Mouse (Mus musculus) limb, embryonic 13.5 days (tissue): Measurements from ENCODE around the gene Ndufs5. TPM values are rescaled to one million over a fixed set of nuclear protein-coding genes. Genes with fewer than 3 reads are reported as not detected.
A peak's percentile ranks its signal among the peaks of the same experiment; 100 is the strongest.

Source experiments
- ATAC-seq: fragments of 200-750 bp; cut with Nextera tagmentation; 2 replicates; pipeline ENCODE4 v1.8.0; 2017; ENCODE audit warnings: low read depth, moderate number of reproducible peaks, moderate TSS enrichment; ENCODE audit not compliant: low FRiP score
- H3K27ac ChIP-seq: fragments of 300-500 bp; sonication (generic); 2 replicates; pipeline ENCODE4 v1.5.1; 2015; ENCODE audit warnings: inconsistent platforms, mild to moderate bottlenecking, moderate library complexity
- H3K27me3 ChIP-seq: fragments of 300-500 bp; sonication (generic); 2 replicates; pipeline ENCODE4 v1.6.1; 2015; ENCODE audit warnings: mild to moderate bottlenecking, inconsistent platforms
- H3K36me3 ChIP-seq: fragments of 300-500 bp; sonication (generic); 2 replicates; pipeline ENCODE4 v1.6.1; 2015; ENCODE audit warnings: inconsistent platforms, mild to moderate bottlenecking, moderate library complexity
- H3K4me1 ChIP-seq: fragments of 300-500 bp; sonication (generic); 2 replicates; pipeline ENCODE4 v1.6.1; 2015; ENCODE audit warnings: inconsistent platforms
- H3K4me2 ChIP-seq: fragments of 300-500 bp; sonication (generic); replicated peaks from 2 replicates; pipeline ENCODE4 v1.6.1; 2015; ENCODE audit warnings: inconsistent platforms, mild to moderate bottlenecking, moderate library complexity
- H3K4me3 ChIP-seq: fragments of 300-500 bp; sonication (generic); 2 replicates; pipeline ENCODE4 v1.5.1; 2015; ENCODE audit warnings: moderate library complexity, mild to moderate bottlenecking, inconsistent platforms
- H3K9ac ChIP-seq: fragments of 300-500 bp; sonication (generic); 2 replicates; pipeline ENCODE4 v1.6.1; 2015; ENCODE audit warnings: mild to moderate bottlenecking, inconsistent platforms
- H3K9me3 ChIP-seq: fragments of 300-500 bp; sonication (generic); 2 replicates; pipeline ENCODE4 v1.6.1; 2016; ENCODE audit warnings: inconsistent platforms
- WGBS: fragments of 180-500 bp; shearing (Covaris S2); methylation state at CpG from one replicate; pipeline ENCODE4 v1.1.7; 2015; 5-methylcytosine and 5-hydroxymethylcytosine counted together
- polyA plus RNA-seq: library from polyadenylated mRNA; unstranded; fragments of >200 nt; fragmentation: Nextera tagmentation; extraction: Ambion mirVana; gene quantifications from 2 replicates; pipeline ENCODE4 v1.2.1, GENCODE M21; 2015

The Ndufs5 gene
- 321 TPM in 2 replicates for polyA plus RNA-seq

DNA sequence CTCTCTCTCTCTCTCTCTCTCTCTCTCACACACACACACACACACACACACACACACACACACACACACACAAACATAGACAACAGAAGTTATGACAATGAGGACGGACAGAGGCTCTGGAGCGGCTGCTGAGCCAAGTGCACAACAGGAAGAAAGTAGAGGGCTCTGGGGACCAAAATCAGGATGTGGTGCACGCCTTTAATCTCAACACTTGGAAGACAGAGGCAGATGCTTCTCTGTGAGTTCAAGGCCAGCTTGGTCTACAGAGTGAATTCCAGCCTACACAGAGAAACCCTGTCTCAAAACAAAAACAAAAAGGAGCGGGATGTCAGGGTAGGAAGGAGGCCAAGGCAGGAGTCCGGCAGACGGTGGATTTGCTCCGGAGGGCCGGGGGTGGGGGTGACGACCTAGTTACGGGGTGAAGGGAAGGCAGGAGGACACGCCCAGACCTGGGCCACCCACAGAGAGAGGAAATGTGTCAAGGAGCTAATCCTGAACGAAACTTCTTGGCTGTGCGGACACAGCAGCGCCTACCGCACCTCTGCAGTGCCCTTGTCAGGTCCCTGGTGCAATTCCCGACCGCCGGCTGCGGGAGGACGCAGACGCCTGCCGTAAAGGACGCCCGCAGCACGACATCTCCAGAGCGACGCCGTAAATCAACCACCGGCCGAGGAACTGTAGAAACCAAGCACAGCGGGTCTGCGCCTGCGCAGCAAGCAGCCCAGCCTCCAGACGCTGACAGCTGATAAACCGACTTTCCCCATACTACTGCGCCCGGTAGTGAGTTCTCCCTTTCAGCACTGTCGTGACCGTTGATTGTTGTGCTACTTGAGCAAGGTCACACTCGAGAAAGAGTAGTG lies at the start of gene Ndufs5:
Ndufs5 (minus strand) TSS at position 629 of the 860 bp plus-strand sequence.
- Histone ChIP-seq H3K4me3 (peak within 1 kb of the TSS; percentile 82), H3K9me3 (no peaks in the 10 kb centered on the region), H3K27me3 (no peaks in the 10 kb centered on the region), H3K9ac (peak within 1 kb of the TSS; percentile 92), H3K27ac (0 out of 2 replicates have a peak within 1 kb of the TSS, but pooled peaks have one; percentile 39), H3K36me3 (peaks cover 24% of the 10 kb centered on the region), H3K4me2 (peak within 1 kb of the TSS; percentile 80), H3K4me1 (peaks cover 12% of the 10 kb centered on the region)
- ATAC-seq, result peak; percentile 95
- under 1% methylated on average over 40 of the region's 40 CpGs for WGBS

- Histone ChIP-seq H3K9ac (no peak overlapping the region), H3K4me3 (no peak overlapping the region), H3K4me2 (no peak overlapping the region), H3K27ac (no peak overlapping the region), H3K4me1 (no peaks in the 10 kb centered on the region), H3K27me3 (no peaks in the 10 kb centered on the region), H3K9me3 (no peaks in the 10 kb centered on the region), H3K36me3 (no peaks in the 10 kb centered on the region)
- WGBS, result 76% methylated on average over 6 of the region's 6 CpGs
- no peak for ATAC-seq
Observed at GRCm38 (mm10) chr4:123765071-123765470, 47.1 kb upstream of the Ndufs5 start.

GRCm38 (mm10) chr4:123758306-123758705 lies 40.3 kb upstream of the Ndufs5 start:
- 55% methylated on average over 4 of the region's 4 CpGs for whole genome bisulfite sequencing
- H3K4me1 ChIP-seq, result no peaks in the 10 kb centered on the region
- ATAC-seq, result no peak

GRCm38 (mm10) chr4:123750707-123751312 lies 32.8 kb upstream of the Ndufs5 start:
- H3K4me2 ChIP-seq, result peak overlapping the region; percentile 83
- no peaks in the 10 kb centered on the region for H3K27me3 ChIP-seq
- peaks cover 15% of the 10 kb centered on the region for H3K4me1 ChIP-seq
- ATAC-seq, result no peak
- H3K4me3 ChIP-seq, result peak overlapping the region; percentile 95
- no peaks in the 10 kb centered on the region for H3K9me3 ChIP-seq
- no peaks in the 10 kb centered on the region for H3K36me3 ChIP-seq
- peak overlapping the region; percentile 51 for H3K9ac ChIP-seq
- no peak overlapping the region for H3K27ac ChIP-seq
- WGBS, result 1% methylated on average over 8 of the region's 8 CpGs

More at GRCm38 (mm10) chr4:123758306-123758705, 40.3 kb upstream of the Ndufs5 start:
- Histone ChIP-seq H3K36me3 (no peaks in the 10 kb centered on the region), H3K4me2 (no peak overlapping the region), H3K9ac (no peak overlapping the region), H3K4me3 (no peak overlapping the region), H3K27me3 (no peaks in the 10 kb centered on the region), H3K9me3 (no peaks in the 10 kb centered on the region), H3K27ac (no peak overlapping the region)

- no peaks in the 10 kb centered on the region for H3K27me3 ChIP-seq
- peak within 1 kb of the TSS; percentile 85 for H3K9ac ChIP-seq
- H3K4me1 ChIP-seq, result peaks cover 15% of the 10 kb centered on the region
- peak within 1 kb of the TSS; percentile 83 for H3K4me2 ChIP-seq
- H3K9me3 ChIP-seq, result no peaks in the 10 kb centered on the region
- under 1% methylated on average over 46 of the region's 46 CpGs for WGBS
- peak; percentile 98 for ATAC-seq
- H3K4me3 ChIP-seq, result peak within 1 kb of the TSS; percentile 95
- peak within 1 kb of the TSS; percentile 76 for H3K27ac ChIP-seq
- H3K36me3 ChIP-seq, result no peaks in the 10 kb centered on the region
Observed at GRCm38 (mm10) chr4:123750152-123750651, 32.2 kb upstream of the Ndufs5 start, which contains the start of gene Akirin1. Gene Akirin1 (minus strand): TSS chr4:123750345.

DNA sequence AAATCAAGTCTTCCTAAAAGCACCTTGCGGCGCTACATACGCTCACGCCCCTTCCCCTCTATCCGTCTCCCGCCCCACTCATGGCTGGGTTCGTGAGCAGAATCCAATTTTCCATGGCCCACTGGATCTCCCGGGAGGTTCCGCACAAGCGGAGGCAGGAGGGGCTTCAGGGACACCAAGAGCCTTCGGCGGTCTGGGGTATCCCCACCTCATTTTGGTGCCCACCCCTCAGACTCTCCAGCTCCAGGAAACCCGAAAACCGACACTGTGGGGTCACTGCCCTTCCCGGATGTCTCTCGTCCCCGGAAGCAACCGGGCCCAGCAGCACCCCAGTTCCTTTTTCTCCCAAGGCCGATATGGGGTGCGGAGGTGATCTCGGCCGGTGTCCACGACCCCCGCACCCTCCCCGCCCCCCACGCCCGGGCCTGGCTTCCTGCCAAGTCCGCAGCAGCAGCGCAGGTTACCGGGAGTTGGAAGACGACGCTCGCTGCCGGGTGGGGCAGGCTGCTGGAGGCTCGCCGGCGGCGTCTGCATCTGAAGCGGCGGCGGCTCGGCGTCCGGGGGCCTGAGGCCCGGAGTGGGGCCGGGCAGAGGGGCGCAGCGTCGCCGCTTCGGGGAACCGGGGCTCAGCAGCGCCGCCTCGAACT lies 31.6 kb upstream of the Ndufs5 start:
- peak; percentile 85 for ATAC-seq
- no peaks in the 10 kb centered on the region for H3K36me3 ChIP-seq
- H3K4me1 ChIP-seq, result peaks cover 15% of the 10 kb centered on the region
- 0% methylated on average over 46 of the region's 55 CpGs for WGBS
- peak overlapping the region; percentile 76 for H3K27ac ChIP-seq
- peak overlapping the region; percentile 85 for H3K9ac ChIP-seq
- H3K27me3 ChIP-seq, result no peaks in the 10 kb centered on the region
- H3K9me3 ChIP-seq, result no peaks in the 10 kb centered on the region
- H3K4me2 ChIP-seq, result peak overlapping the region; percentile 83
- H3K4me3 ChIP-seq, result peak overlapping the region; percentile 95

DNA sequence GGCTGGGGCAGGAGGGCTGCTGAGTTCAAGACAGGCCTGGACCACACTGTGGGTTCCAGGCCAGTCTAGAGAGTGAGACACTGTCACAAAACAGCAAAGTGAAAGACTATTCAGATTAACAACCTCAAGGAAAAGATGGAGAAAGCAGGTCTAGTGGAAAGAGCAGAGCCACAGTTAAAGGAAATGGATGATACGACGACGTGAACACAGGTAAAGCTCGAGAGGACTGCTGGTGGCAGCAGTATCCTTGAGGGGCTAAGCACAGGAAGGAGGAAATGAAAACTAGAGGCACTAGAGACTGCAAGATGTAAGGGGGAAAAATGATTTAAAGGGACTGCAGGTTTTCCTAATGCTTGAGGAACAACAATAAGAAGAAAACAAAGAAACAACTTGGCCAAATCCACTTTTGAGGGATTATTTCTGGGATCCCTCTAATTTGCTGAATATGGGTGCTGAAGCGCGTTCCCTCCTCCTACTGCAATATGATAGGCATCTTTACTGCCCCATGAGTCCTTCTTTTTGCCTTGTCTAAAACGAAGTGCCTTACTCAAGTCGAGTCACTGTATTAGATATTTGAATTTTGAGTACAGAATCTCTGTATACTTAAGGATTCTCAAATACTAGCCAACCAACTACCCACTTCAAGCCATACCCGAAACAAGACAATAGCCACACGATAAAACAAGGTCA lies 30.9 kb upstream of the Ndufs5 start:
- Histone ChIP-seq H3K27ac (peak overlapping the region; percentile 76; the same call in 1 of the 2 replicates), H3K27me3 (no peaks in the 10 kb centered on the region)

DNA sequence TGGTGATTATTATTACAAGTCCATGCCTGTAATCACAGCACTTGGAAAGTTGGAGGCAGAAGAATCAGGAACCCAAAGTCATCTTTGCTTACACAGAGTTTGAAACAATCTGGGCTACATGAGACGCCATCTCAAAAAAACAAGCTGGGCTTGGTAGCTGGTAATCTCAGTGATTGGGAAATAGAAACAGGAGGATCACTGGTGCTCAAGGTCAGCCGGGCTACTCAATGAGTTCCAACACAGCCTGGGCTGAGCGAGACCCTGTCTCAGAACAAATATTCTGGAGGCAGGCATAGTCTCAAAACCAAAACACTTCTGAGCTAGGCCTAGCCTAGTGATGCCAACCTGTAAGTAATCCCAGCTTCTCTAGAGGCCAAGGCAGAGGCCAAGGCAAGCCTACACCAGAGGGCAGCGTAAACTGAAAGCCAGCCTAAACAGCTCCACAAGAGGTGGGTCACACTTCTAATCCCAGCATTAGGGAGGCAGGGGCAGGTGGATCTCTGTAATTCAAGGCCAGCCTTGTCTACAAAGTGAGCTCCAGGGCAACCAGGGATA lies 27.3 kb upstream of the Ndufs5 start:
- peaks cover 15% of the 10 kb centered on the region for H3K4me1 ChIP-seq
- H3K4me2 ChIP-seq, result no peak overlapping the region
- no peaks in the 10 kb centered on the region for H3K27me3 ChIP-seq
- ATAC-seq, result no peak
- no peak overlapping the region for H3K9ac ChIP-seq
- 93% methylated on average over 4 of the region's 4 CpGs for WGBS
- no peaks in the 10 kb centered on the region for H3K9me3 ChIP-seq
- H3K4me3 ChIP-seq, result no peak overlapping the region
- peaks cover 29% of the 10 kb centered on the region for H3K36me3 ChIP-seq
- no peak overlapping the region for H3K27ac ChIP-seq

More for the DNA sequence above, 30.9 kb upstream of the Ndufs5 start:
- peaks cover 15% of the 10 kb centered on the region for H3K4me1 ChIP-seq
- WGBS, result 11% methylated on average over 10 of the region's 10 CpGs
- peak overlapping the region; percentile 83 for H3K4me2 ChIP-seq
- no peaks in the 10 kb centered on the region for H3K9me3 ChIP-seq
- H3K9ac ChIP-seq, result peak overlapping the region; percentile 85
- H3K36me3 ChIP-seq, result no peaks in the 10 kb centered on the region
- H3K4me3 ChIP-seq, result peak overlapping the region; percentile 95
- ATAC-seq, result no peak

DNA sequence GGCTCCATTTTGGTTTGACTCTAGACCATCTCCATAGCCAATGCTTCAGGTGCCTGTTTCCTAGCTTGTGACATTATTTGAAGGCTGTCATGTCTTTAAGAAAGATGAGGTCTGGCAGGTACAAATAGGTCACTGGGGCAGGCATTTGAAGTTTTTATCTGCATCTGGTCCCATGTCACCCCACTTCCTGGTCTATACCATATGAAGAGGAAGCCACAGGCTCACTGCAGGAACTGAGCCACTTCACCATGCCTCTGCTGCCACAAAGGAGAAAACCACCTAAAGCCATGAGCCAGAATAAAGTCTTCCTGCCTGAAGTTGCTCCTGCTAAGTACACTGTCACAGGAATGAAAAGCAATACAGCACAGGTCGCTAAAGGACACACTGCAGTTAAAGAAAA lies 24.9 kb upstream of the Ndufs5 start:
- H3K9me3 ChIP-seq, result no peaks in the 10 kb centered on the region
- H3K36me3 ChIP-seq, result peaks cover 51% of the 10 kb centered on the region
- no peak overlapping the region for H3K4me2 ChIP-seq
- no peaks in the 10 kb centered on the region for H3K27me3 ChIP-seq
- no peak overlapping the region for H3K27ac ChIP-seq
- H3K4me1 ChIP-seq, result peaks cover 3% of the 10 kb centered on the region; the same call in 1 of the 2 replicates
- no peak overlapping the region for H3K4me3 ChIP-seq
- WGBS, result 86% methylated on average over 1 of the region's 1 CpGs
- H3K9ac ChIP-seq, result no peak overlapping the region
- ATAC-seq, result no peak

DNA sequence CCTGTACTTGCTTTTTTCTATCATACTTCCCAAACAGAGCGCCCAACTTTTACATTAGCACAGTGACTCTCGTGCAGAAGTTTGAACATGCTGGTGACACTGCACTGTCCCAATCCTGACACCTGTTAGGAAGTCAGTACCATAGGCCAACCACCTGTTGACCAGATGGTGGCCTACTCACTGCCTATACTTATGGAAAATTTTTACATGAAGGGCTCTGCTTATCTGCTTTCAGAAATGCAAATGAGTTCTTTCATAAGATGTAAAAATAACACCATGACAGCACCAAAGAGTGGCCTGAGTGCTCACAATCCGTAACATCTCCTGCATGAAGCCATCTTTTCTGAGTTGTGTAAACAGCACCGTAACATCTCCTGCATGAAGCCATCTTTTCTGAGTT lies 20.7 kb upstream of the Ndufs5 start:
- no peak overlapping the region for H3K4me2 ChIP-seq
- no peaks in the 10 kb centered on the region for H3K4me1 ChIP-seq
- no peak overlapping the region for H3K27ac ChIP-seq
- H3K9me3 ChIP-seq, result no peaks in the 10 kb centered on the region
- H3K36me3 ChIP-seq, result peaks cover 79% of the 10 kb centered on the region
- ATAC-seq, result no peak
- no peak overlapping the region for H3K4me3 ChIP-seq
- H3K27me3 ChIP-seq, result no peaks in the 10 kb centered on the region
- WGBS, result 92% methylated on average over 4 of the region's 4 CpGs
- no peak overlapping the region for H3K9ac ChIP-seq

DNA sequence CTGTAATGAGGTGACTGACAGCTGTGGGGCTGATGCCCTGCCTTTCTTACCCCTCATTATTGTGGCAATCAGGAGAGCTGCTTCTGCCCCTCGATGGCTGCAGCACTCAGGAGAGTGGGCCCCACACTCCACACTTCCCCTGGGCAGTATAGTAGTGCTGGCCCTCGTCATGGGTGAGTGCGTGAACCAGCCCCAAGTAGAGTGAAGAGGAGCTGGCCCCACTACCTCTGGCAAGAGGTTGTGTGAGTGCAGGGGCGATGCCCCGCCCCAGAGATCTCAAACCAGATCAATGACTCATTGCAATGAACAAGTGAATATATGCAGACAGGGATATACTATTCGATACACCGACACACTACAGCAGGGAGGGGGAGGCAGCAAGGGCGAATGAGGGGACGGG lies 15.5 kb upstream of the Ndufs5 start:
- no peaks in the 10 kb centered on the region for H3K4me1 ChIP-seq
- no peak for ATAC-seq
- no peak overlapping the region for H3K27ac ChIP-seq
- WGBS, result 90% methylated on average over 9 of the region's 9 CpGs
- no peak overlapping the region for H3K4me2 ChIP-seq
- no peak overlapping the region for H3K4me3 ChIP-seq
- H3K36me3 ChIP-seq, result peaks cover 49% of the 10 kb centered on the region
- no peaks in the 10 kb centered on the region for H3K9me3 ChIP-seq
- no peaks in the 10 kb centered on the region for H3K27me3 ChIP-seq
- H3K9ac ChIP-seq, result no peak overlapping the region
